Mouse (Mus musculus) embryonic facial prominence, embryonic 14.5 days (tissue): ENCODE results near the gene B830017H08Rik. TPM values are rescaled to one million over a fixed set of nuclear protein-coding genes. Genes with fewer than 3 reads are reported as not detected.

Source experiments
- ATAC-seq: fragments of 200-750 bp; cut with Nextera tagmentation; 2 replicates; pipeline ENCODE4 v1.8.0; 2017; ENCODE audit warnings: low read depth, moderate number of reproducible peaks, moderate TSS enrichment
- DNase-seq: peaks from one replicate; pipeline ENCODE4 v3.0.0-alpha.2; 2015; ENCODE audit warnings: low spot score
- H3K27ac ChIP-seq: fragments of 300-500 bp; sonication (generic); replicated peaks from 2 replicates; pipeline ENCODE4 v1.5.1; 2014; ENCODE audit warnings: low read depth, mild to moderate bottlenecking, low read length, moderate library complexity
- H3K27me3 ChIP-seq: fragments of 300-500 bp; sonication (generic); replicated peaks from 2 replicates; pipeline ENCODE4 v1.6.1; 2014; ENCODE audit warnings: low read length; ENCODE audit not compliant: control insufficient read depth, insufficient read depth
- H3K36me3 ChIP-seq: fragments of 300-500 bp; sonication (generic); 2 replicates; pipeline ENCODE4 v1.6.1; 2014; ENCODE audit warnings: low read length, mixed read lengths; ENCODE audit not compliant: control insufficient read depth, insufficient read depth
- H3K4me1 ChIP-seq: fragments of 300-500 bp; sonication (generic); 2 replicates; pipeline ENCODE4 v1.6.1; 2014; ENCODE audit warnings: antibody characterized with exemption, low read length; ENCODE audit not compliant: control insufficient read depth, insufficient read depth
- H3K4me2 ChIP-seq: fragments of 300-500 bp; sonication (generic); 2 replicates; pipeline ENCODE4 v1.6.1; 2014; ENCODE audit warnings: low read depth, mild to moderate bottlenecking, low read length, moderate library complexity, mixed read lengths
- H3K4me3 ChIP-seq: fragments of 300-500 bp; sonication (generic); 2 replicates; pipeline ENCODE4 v1.5.1; 2014; ENCODE audit warnings: low read depth, mild to moderate bottlenecking, low read length
- H3K9ac ChIP-seq: fragments of 300-500 bp; sonication (generic); 2 replicates; pipeline ENCODE4 v1.6.1; 2014; ENCODE audit warnings: low read depth, mild to moderate bottlenecking, low read length, moderate library complexity, mixed read lengths
- H3K9me3 ChIP-seq: fragments of 300-500 bp; sonication (generic); 2 replicates; pipeline ENCODE4 v1.6.1; 2016; ENCODE audit warnings: low read length; ENCODE audit not compliant: control insufficient read depth
- WGBS: fragments of 180-500 bp; shearing (Covaris S2); extraction: QIAGEN DNeasy Blood & Tissue Kit; methylation state at CpG from one replicate; pipeline ENCODE4 v1.1.7; 2014; 5-methylcytosine and 5-hydroxymethylcytosine counted together
- polyA plus RNA-seq: library from polyadenylated mRNA; unstranded; fragments of >200 nt; fragmentation: Nextera tagmentation; extraction: Ambion mirVana; gene quantifications from 2 replicates; pipeline ENCODE4 v1.2.1, GENCODE M21; 2014

B830017H08Rik gene
- polyA plus RNA-seq, 1 experiment from 2014 or later: 0.46 TPM

DNA sequence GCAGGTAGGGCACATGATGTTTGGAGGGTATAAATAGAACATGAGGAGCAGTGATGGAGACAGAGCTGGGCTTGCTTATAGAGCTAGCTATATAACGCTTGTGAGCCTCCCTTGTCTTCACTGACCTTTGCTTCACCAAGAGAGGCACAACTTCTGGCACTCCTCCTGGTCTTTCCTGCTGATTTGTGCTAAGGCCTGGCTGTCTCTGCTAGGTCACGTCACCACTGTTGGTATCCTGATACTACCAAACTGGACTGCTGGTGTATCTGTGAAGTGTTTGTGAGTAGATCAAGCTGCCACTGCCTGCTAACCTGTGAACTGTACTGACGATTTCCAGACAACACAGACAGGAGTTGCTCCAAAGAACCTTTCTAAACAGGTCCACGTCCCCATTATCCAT, 42.3 kb downstream of the B830017H08Rik start:
- no peaks in the 10 kb centered on the region for H3K27me3 ChIP-seq
- WGBS: 80% methylated on average over 4 of the region's 4 CpGs
- no peaks in the 10 kb centered on the region for H3K9me3 ChIP-seq
- H3K4me1 ChIP-seq: no peaks in the 10 kb centered on the region
- H3K4me3 ChIP-seq: no peak overlapping the region
- peaks cover 39% of the 10 kb centered on the region for H3K36me3 ChIP-seq
- no peak overlapping the region for H3K4me2 ChIP-seq
- no peak for ATAC-seq
- no peak overlapping the region for H3K9ac ChIP-seq
- H3K27ac ChIP-seq: no peak overlapping the region
- no peak for DNase-seq

DNA sequence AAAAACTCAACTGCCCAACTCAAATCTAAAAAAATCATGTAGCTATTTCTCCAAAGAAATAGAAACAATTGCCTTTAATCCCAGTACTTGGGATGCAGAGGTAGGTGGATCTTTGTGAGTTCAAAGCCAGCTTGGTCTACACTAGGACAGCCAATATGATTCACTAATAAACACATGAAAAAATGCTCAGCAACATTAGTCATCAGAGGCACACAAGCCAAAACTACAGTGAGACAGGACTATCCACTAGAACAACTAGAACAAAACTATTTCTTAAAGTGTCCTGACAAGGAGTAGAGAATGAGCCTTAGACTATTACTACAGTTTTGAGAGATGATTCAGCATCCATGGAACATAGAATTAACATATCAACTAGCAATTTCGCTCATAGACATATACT, 43.2 kb downstream of the B830017H08Rik start:
- WGBS: 97% methylated on average over 1 of the region's 1 CpGs
- no peak for ATAC-seq
- peaks cover 30% of the 10 kb centered on the region for H3K36me3 ChIP-seq

DNA sequence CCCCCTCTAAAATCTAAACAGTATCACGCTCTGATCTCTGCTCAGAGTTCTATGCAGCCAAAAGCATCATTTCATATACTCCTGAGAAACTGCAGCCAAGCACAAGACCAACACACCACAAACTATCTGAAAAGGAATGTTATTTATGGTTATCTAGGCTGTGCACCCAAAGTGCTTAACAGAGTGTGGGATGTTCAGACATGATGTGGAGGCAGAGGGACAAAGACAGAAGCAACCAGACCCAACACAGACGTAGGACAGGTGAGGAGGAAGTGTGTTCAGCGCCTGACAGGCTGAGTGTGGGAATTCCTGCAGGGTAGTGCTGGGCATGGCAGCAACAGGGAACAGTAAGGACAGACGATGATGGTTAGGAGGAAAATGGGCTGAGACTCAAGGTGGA, 46.6 kb downstream of the B830017H08Rik start:
- no peak for ATAC-seq
- peaks cover 12% of the 10 kb centered on the region; the same call in 1 of the 2 replicates for H3K36me3 ChIP-seq
- WGBS: 86% methylated on average over 4 of the region's 4 CpGs

More for the DNA sequence above, 43.2 kb downstream of the B830017H08Rik start:
- H3K27ac ChIP-seq: no peak overlapping the region
- no peaks in the 10 kb centered on the region for H3K27me3 ChIP-seq
- H3K9ac ChIP-seq: no peak overlapping the region
- H3K4me1 ChIP-seq: no peaks in the 10 kb centered on the region
- no peaks in the 10 kb centered on the region for H3K9me3 ChIP-seq
- no peak overlapping the region for H3K4me2 ChIP-seq
- DNase-seq: no peak
- H3K4me3 ChIP-seq: no peak overlapping the region

DNA sequence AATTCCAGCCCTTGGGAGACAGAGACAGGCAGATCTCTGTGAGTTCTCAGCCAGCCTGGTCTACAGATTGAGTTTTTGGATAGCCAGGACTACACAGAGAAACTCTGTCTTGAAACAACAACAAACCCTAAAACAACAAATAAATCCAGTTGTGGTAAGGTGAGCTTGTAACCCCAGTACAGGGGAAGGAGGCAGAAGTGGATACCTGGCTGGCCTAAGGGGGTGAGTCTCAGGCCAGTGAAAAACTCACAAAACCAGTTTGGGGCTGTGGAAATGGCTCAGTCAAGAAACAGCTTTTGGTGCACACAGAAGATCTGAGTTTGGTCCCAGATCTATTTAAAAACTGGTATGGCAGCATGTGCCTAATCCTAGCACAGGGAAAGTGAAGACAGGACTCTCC, 49.3 kb downstream of the B830017H08Rik start:
- peak; percentile 60; the same call in 1 of the 2 replicates for ATAC-seq
- H3K4me2 ChIP-seq: no peak overlapping the region
- no peak overlapping the region for H3K27ac ChIP-seq
- no peak overlapping the region for H3K4me3 ChIP-seq
- H3K9me3 ChIP-seq: no peaks in the 10 kb centered on the region
- no peaks in the 10 kb centered on the region for H3K4me1 ChIP-seq
- DNase-seq: peak; percentile 29
- H3K27me3 ChIP-seq: no peaks in the 10 kb centered on the region
- H3K36me3 ChIP-seq: peaks cover 10% of the 10 kb centered on the region; the same call in 1 of the 2 replicates
- H3K9ac ChIP-seq: no peak overlapping the region

More for the DNA sequence above, 46.6 kb downstream of the B830017H08Rik start:
- no peaks in the 10 kb centered on the region for H3K4me1 ChIP-seq
- no peak overlapping the region for H3K4me3 ChIP-seq
- no peaks in the 10 kb centered on the region for H3K9me3 ChIP-seq
- no peak for DNase-seq
- H3K27ac ChIP-seq: no peak overlapping the region
- no peaks in the 10 kb centered on the region for H3K27me3 ChIP-seq
- no peak overlapping the region for H3K9ac ChIP-seq
- no peak overlapping the region for H3K4me2 ChIP-seq

DNA sequence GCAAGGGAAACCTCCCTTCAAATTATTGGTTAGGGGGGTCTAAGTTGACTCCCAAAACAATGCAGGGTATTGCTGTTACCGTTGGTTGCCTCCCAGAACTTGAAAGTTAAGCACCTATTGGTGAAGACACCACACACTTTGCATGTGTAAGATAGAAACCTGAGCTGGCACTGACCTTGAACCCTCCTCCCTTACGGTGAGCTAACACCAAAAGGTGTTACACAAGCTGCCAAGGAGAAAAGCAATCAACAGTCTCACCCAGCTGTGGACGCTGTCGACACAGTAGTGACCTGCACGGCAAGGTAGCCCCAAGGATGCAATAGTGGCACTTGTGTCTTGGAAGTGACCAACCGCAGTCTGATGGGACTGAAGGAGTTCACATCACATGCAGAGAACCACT, 51.2 kb downstream of the B830017H08Rik start:
- ATAC-seq: no peak
- H3K9me3 ChIP-seq: no peaks in the 10 kb centered on the region
- H3K9ac ChIP-seq: no peak overlapping the region
- no peaks in the 10 kb centered on the region for H3K27me3 ChIP-seq
- no peaks in the 10 kb centered on the region for H3K4me1 ChIP-seq
- no peak overlapping the region for H3K4me2 ChIP-seq
- no peak for DNase-seq
- H3K27ac ChIP-seq: no peak overlapping the region
- H3K4me3 ChIP-seq: no peak overlapping the region
- H3K36me3 ChIP-seq: no peaks in the 10 kb centered on the region
- 78% methylated on average over 6 of the region's 6 CpGs for WGBS

Other genes starting within 250 kb of the B830017H08Rik start
- gene Slc7a4, start 249.9 kb upstream of the B830017H08Rik start, polyA plus RNA-seq: 6.1 and 9.5 TPM in 2 replicates
- gene Smpd4, start 213.8 kb upstream of the B830017H08Rik start, polyA plus RNA-seq: 27.9 and 33.6 TPM in 2 replicates
- gene Ccdc74a, start 186.7 kb upstream of the B830017H08Rik start, polyA plus RNA-seq: 7.9 and 8.1 TPM in 2 replicates
- gene Med15, start 100.2 kb upstream of the B830017H08Rik start, polyA plus RNA-seq: 35.2 and 36.1 TPM in 2 replicates
- 77.1 and 90.9 TPM in 2 replicates for gene Klhl22, start 73.5 kb upstream of the B830017H08Rik start, polyA plus RNA-seq
- 34.5 and 35.8 TPM in 2 replicates for gene Scarf2, start 35.8 kb upstream of the B830017H08Rik start, polyA plus RNA-seq
- 2.4 and 3.0 TPM in 2 replicates for gene Car15, start 5.2 kb downstream of the B830017H08Rik start, polyA plus RNA-seq
- gene Gm20518, start 58.5 kb downstream of the B830017H08Rik start, polyA plus RNA-seq: 0.12 and 0.19 TPM in 2 replicates
- gene Tssk1, start 61.1 kb downstream of the B830017H08Rik start, polyA plus RNA-seq: not detected in 2 replicates
- gene Dgcr2, start 65.4 kb downstream of the B830017H08Rik start, polyA plus RNA-seq: 81.9 and 86.8 TPM in 2 replicates
- gene Tssk2, start 65.5 kb downstream of the B830017H08Rik start, polyA plus RNA-seq: 0.13 TPM in 1 of 2 replicates, not detected in the other
- gene Ess2, start 78.2 kb downstream of the B830017H08Rik start, polyA plus RNA-seq: 26.2 and 28.7 TPM in 2 replicates
- gene Gsc2, start 81.9 kb downstream of the B830017H08Rik start, polyA plus RNA-seq: not detected in 2 replicates
- 56.6 and 60.3 TPM in 2 replicates for gene Slc25a1, start 95.1 kb downstream of the B830017H08Rik start, polyA plus RNA-seq
- 0.31 TPM in 1 of 2 replicates, not detected in the other for gene Vpreb2, start 147.3 kb downstream of the B830017H08Rik start, polyA plus RNA-seq
- gene Dgcr6, start 219.7 kb downstream of the B830017H08Rik start, polyA plus RNA-seq: 89.9 and 96.8 TPM in 2 replicates